Mouse (Mus musculus) liver (tissue): ENCODE results near the gene Ahdc1.
"Not testable (repeated sequence)": the region's sequence is repeated elsewhere in the genome, so short reads cannot be mapped to it uniquely, and the experiment has no call there.

Experiments used
- DNase-seq: peaks from one replicate; pipeline ENCODE4 v3.0.0-alpha.2; 2020; ENCODE audit warnings: mixed read lengths

The Ahdc1 gene

GRCm38 (mm10) chr4:132997469-132998237, 13.4 kb upstream of the Ahdc1 start:
- DNase-seq = peak; percentile 38

- DNase-seq = no peak
Measured at GRCm38 (mm10) chr4:133002896-133003295, 8.2 kb upstream of the Ahdc1 start.

- DNase-seq = no peak
Measured at GRCm38 (mm10) chr4:133003316-133004018, 7.6 kb upstream of the Ahdc1 start.

- DNase-seq = peak; percentile 52
Measured at GRCm38 (mm10) chr4:133005233-133005632, 5.8 kb upstream of the Ahdc1 start.

GRCm38 (mm10) chr4:133005885-133006451, 5.1 kb upstream of the Ahdc1 start:
- not testable (repeated sequence) for DNase-seq

GRCm38 (mm10) chr4:133007513-133008380, 3.3 kb upstream of the Ahdc1 start:
- peak; percentile 65 for DNase-seq

GRCm38 (mm10) chr4:133009131-133009530, 1.9 kb upstream of the Ahdc1 start:
- DNase-seq = peak; percentile 61

GRCm38 (mm10) chr4:133009676-133010075, 1.4 kb upstream of the Ahdc1 start:
- no peak for DNase-seq

GRCm38 (mm10) chr4:133010611-133011010, 449 bp upstream of the Ahdc1 start:
- no peak for DNase-seq

GRCm38 (mm10) chr4:133011821-133012775, 1.0 kb downstream of the Ahdc1 start:
- DNase-seq = peak; percentile 64

- peak; percentile 46 for DNase-seq
Measured at GRCm38 (mm10) chr4:133012776-133013265, 1.8 kb downstream of the Ahdc1 start.

GRCm38 (mm10) chr4:133013266-133013891, 2.3 kb downstream of the Ahdc1 start:
- DNase-seq = peak; percentile 42

GRCm38 (mm10) chr4:133014088-133014487, 3.0 kb downstream of the Ahdc1 start:
- no peak for DNase-seq

GRCm38 (mm10) chr4:133014896-133015709, 4.0 kb downstream of the Ahdc1 start:
- DNase-seq = no peak

GRCm38 (mm10) chr4:133015710-133016651, 4.9 kb downstream of the Ahdc1 start:
- DNase-seq = no peak

GRCm38 (mm10) chr4:133016677-133017415, 5.8 kb downstream of the Ahdc1 start:
- DNase-seq = no peak

GRCm38 (mm10) chr4:133017597-133018262, 6.7 kb downstream of the Ahdc1 start:
- no peak for DNase-seq
